Mouse (Mus musculus): ENCODE measurements around the gene Tmem184b. TPM values are rescaled to one million over a fixed set of nuclear protein-coding genes. Genes with fewer than 3 reads are reported as not detected.

The Tmem184b gene
- total RNA-seq (2021): 47.1 and 54.5 TPM in 2 replicates
- long read RNA-seq, partial matches to known transcripts: 4 of 26 reads
- long read RNA-seq, other reads (novel, unspliced or antisense): 19 of 26 reads

DNA sequence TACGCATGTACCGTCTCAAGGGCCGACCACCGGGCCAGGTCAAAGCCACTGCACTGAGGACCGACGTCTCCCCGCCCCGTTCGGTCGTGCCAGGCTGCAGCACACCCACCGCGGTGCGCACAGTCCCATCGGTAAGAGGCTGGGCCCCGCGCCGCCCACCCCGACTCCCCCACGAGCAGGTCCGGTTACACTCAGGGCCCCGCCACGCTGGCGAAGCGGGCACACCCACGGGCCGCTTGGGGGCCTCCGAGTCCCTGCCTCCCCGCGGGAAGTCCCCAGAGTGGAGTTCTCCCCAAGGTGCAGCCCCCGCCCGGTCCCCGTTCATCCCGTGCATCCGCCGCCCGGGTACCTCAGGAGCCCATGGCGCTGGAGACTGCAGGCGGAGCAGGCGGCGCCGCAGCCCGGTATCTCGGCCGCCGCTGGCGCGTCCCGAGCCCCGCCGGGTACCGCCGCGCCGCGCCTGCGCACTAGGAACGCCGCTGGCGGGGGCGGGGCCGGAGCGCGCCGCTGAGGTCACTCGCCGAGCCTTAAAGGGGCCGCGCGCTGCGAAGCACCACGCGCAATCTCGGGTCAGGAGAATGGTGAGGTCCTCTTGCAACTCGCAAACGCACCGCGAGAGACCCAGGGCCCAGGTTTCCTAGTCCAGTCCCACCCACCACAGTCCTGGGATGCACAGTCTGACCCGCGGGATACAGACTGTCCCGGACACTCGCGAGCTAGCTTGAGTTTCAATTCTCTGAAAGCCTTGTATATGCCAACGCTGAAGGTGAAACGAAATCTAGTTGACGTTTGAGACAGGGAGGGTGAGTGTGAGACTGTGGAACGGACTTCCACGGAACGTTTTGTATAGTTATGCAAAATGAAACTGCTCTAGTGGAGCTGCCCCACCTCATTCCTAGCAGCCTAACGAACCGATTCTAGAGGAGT lies at the start of gene Tmem184b:
Tmem184b (minus strand) TSS at position 734 of the 927 bp plus-strand sequence.
- DNase-seq: peak; percentile 90

DNA sequence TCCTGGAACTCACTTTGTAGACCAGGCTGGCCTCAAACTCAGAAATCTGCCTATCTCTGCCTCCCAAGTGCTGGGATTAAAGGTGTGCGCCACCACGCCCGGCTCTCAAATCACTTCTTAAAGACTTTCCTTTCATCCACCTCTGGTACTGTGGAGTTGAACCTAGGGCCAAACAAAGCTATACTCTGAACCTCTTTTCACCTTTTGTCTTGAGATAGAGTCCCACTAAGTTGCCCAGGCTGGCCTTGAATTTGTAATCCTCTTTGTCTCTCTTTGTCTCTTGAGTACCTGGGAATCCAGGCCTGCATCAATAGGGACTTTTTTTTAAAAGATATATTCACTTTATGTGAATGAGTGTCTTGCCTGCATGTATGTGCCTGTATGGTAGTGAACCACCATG lies 44.7 kb upstream of the Tmem184b start:
- no peak for DNase-seq

DNA sequence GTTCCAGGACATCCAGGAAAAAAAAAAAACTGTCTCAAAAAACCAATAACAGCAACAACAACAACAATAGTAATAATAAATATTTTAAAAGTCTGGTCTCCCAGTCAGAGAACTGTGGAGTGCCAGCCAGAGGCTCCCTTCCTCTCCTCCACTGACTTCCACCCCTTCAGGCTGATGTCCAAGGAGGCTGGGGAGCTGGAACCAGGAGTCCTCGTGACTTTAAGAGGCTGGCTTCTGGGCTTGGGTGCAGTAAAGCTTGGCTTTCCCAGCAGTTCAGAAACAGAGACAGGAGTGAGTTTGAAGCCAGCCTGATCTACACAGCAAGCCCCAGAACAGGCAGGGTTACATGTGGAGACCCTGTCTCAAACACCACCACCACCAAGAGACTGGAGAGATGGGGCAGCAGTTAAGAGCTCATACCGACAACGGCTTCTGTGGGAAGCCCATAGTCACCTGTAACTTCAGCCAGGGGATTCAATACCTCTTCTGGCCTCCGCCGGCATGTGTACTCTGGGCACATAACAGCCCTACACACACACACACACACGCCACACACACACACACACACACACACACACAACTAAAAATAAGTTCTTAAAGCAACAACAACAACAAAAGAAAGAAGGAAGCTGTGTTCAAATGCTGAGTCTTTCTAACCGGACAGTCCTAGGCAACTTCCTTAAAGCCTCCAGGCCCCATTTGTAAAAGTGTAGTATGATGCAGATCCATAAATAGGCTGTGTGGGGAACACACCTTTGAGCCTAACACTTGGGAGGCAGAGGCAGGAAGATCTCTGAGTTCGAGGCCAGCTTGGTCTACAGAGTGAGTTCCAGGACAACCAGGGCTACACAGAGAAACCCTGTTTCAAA lies 42.7 kb upstream of the Tmem184b start:
- DNase-seq: no peak

DNA sequence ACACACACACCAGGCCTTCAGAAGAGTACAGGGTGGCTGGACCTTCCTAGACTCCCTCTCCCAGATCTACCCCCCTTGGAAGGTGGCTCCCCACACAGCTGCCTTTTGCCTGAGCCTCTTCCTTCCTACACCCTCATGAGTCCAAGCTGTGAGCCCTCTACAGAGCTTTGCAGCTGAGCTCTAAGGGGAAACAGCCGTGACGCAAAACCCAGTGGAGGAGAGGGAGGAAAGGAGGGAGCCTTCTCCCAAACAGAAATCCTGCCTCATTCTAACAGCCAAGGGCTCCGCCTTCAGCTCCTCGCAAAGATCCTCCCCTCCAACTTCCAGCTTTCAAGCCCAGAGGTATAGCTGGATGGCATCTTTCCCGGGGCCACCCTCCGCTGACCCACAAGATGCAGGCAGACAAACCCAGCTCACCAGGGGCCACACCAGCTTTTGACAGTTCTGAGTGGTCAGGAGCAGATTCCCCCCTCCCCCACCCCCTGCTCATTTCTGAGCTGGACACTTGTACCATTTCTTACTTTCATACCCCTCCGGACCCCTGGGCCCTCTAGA lies 40.6 kb upstream of the Tmem184b start:
- no peak for DNase-seq

DNA sequence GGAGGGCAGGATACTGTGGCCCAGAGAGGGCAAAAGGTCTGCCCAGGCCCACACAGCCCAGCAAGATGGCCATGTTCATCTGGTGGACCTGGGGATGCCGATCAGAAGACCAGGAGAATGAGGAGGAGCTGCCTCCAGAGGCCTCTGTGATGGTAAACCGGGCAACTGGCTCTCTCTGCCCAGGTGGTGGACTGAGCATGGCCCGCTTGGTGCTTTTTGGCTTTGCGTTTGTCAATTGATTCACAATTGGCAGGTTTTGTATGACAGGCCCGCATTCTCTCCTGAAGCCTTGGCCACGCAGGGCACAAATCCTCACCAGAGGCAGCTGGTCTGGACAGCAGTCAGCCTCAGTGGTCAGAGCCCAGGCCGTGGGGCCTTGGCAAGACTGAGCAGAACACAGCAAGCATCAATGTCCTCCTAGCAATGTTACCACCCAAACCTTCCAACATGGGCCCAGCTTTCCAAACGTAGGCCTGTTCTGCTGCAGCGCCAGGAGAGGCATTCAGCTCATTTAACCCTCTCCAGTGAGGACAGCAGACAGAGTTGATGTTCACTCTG lies 39.7 kb upstream of the Tmem184b start:
- DNase-seq: no peak

DNA sequence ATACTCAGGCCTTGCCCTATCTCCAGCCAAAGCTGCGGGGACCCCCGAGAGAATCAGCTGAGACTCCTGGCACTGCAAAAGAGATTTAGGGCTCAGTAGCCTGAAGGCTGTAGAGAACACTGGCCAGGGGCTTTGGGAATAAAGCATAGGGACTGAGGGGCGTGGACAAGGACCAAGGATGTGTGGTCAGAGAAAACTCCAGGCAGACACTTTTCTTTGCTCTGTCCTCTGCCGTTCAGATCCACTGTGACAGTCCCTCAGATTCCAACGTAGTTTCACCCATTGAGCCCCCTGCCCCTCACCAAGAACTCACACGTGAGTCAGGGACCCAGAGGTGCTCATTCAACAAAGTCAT lies 38.9 kb upstream of the Tmem184b start:
- DNase-seq: no peak

DNA sequence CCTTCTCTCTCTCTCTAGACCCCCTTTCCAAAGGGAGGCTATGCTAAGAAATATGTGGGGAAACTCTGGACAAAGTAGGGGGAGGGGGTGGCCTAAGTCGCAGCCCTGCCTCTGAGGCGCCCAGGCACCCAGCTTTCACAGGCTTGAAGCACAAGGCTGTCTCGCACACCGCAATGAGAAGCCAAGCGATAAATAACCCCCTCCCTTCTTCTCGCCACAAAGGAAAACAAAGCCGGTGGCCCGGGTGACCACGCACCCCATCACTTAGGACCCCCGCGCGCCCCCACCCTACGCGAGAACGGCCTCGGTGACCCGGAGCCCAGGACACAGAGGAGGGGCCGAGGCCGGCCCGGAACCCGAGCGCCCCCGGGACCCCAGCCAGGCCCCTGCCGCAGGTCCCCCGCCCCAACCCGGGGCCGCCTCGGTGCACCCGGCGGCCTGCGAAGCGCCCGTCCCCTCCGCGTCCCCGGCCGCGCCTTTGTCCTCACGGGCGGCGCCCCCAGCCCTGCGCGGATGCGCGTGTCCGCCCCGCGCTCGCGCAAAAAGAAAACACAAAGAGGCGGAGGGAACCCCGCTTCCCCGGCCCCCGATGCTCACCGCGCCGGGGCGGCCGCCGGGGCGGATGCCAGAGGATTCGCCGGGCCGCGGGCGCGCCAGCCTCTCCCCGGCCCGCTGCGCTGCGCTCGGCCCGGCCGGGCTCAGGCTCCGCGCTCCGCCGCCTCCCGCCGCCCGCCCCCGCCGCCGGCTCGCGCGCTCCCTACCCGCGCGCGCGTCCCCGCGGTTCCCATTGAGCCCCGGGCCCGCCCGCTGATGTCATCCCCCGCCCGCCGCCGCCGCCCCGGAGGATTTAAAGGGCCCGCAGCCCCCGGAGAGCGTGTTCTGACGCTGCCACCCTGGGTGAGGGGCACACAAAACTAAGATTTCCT lies 38.2 kb upstream of the Tmem184b start:
- peak; percentile 92 for DNase-seq

DNA sequence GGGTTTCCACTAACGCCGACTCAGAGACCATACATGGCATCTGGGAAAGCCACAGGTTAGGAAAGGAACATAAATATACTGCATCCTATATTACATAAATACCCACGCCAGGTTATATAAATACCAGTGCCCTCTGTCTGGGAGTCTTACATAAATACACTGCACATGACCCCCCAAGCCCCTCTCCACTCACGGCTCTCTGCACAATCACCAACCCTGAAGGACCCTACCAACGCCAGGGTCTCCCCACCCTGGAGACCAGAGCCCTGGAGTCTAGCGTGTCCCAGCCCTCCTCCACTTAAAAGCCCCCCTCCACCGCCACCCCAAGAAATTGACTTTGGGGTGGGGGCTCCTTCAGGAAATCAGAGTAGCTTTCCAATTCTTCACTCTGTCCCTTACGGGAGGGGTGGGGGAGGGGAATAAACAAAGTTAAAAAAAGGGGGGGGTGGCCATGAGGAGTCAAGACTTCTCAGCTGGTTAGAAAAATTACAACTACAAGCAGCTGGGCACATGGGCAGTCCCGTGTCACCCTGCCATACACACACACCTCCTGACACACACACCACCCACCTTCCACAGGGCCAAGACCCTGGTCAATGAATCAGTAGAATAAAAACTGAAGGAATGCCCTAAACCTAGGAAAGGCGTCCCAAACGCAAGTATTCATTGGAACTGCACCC lies 37.4 kb upstream of the Tmem184b start:
- DNase-seq: no peak

DNA sequence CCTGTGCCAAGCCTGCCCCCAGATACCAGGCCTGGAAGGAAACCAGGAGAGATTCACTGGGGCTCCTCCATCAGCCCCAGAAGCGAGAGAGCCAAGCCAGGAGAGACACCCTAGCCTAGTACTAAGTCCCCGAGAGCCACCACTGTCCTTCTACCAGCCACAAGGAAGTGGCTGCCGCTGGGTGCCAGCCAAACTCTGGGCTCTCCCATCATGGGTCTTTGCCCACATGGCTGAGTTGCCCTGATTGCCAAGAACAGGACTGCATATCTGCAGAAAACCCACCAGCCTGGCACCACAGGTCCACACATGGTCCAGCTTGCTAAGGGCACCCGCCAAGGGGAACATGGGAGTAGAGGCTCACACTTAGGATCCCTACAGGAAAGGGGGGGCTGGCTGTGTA lies 36.9 kb upstream of the Tmem184b start:
- peak; percentile 76 for DNase-seq

DNA sequence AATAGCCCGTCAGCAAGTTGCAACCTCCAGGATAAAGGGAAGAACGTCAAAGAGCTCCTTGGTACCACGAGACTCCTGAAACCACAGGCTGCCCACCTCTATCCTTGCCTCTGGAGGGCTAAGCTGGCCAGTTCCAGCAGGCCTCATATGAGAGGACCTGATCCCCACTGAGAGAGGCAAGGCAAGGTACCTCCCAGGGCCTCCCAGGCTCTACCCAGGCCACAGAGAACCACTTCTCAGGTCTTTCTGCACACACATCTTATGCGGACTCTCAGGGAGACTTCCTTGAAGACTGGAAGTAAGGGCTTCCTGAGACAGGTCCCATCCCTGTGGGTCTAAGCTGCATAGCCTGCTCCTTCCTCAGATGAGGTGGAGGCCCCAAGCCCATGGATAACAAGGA lies 36.0 kb upstream of the Tmem184b start:
- DNase-seq: no peak

DNA sequence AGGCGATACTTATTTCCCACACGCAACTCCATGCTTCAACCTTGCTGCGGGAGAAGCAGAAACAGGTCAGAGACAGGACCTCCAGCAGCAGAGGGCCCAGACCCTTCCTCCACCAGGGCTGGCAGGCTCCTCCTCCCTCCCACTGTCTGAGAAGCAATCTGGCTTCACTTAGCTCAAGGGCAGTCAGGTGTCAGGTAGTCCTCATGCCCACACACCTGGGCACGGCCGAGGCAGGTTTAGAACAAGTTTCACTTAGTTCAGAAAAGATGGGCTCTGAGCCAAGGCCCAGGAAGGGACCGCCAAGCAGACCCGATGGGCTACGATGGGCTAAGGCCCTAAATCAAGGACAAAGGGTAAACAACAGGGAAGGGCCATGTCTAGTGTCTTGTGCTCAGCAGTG lies 35.4 kb upstream of the Tmem184b start:
- no peak for DNase-seq

DNA sequence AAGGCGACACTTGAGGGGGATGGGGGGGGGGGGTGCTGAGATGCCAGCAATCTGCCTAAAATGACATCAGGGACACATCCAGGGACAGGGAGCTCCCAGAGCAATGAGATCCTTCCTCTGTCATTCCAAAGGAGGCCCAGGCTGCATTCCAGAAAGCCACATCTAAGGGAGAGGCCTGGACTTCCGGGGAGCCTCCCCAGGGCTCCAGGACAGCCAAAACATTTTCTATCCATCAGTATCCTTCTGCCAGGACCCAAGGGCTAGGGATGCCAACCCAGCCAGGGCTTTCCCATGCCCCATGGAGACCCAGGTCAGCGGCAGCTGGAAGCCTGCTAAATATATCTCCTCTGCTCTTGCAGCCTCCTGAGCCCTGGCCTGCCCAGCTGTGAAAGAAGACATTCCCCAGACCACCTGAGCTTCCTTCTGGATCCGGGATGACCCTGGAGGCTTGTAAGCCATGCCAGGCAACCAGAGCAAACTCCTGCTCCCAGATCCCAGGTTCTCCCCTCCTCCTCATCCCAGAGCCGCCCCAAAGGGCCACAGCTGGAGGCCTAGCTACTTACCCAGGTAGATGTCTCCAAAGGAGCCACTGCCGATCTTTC lies 34.9 kb upstream of the Tmem184b start:
- DNase-seq: no peak

DNA sequence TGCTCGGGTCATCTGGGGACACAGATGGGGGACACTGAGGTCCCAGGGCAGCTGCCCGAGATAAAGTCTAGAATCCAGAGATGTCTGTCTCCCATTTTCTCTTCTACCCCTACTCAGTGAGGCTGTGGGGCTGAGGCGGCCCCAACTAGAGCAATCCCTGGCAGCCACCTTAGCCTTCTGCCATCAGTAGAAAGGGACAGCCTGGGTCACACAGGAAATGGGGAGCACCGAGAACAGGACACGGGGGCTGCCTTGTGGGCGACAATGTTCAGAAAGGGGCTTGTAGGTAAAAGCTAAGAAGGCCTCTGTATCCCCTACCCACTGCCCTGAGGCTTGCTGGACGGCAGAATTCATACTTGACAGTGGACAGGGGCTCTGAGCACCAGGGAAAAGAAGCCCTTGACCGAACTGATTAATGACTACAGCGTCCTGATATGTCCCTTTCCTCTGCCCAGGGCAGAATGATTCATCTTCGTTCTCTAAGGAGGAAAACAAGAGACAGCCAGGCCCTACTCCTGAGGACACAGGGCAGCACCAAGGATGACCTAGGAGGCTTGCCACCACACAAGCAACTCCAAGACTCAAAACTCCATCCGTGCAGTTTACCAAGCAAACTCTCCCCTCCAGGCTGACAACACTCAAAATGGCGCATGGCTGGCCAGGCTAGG lies 34.3 kb upstream of the Tmem184b start:
- DNase-seq: no peak

DNA sequence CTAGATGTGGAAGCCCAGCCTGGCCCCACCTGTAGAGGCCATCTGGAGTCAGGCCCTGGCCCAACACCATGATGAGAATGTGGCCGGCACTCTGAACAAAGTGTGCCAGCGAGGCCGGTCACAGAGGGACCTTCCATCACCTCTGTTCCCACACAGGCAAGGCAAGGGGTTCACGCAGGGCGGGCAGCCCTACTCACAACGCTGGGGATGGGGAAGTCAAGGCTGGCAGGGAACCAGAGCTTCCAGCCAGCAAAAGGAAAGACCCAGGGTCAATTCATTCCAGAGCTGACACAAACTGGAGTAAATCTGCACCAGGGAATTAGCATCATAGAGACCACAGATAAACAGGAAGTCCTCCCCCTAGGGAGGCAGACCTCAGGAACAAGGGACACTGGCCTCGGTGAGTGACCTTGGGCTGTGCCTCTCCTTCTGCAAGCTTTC lies 33.1 kb upstream of the Tmem184b start:
- DNase-seq: no peak

DNA sequence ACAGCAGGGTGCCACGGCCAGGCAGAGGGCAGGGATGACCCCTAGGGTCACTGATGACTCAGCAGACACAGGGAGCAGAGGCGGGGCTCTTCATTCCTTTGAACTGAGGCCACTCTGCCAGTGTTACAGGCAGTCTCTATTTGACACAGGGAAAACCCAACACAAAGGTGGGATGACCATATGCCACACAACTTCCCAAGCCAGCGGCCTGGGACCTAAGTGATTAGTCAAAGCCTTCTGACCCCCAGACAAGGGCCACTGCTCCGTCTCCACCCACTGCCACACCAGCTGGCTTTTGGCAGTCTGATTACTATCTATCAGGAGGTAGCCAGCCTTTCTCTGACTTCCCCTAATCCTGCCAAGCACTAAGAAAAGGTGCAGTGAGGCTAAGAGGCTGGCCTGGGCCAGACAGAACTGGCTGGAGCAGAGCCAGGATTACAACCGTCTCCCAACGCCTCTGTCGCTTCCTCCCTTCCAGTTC lies 31.9 kb upstream of the Tmem184b start:
- peak; percentile 69 for DNase-seq

DNA sequence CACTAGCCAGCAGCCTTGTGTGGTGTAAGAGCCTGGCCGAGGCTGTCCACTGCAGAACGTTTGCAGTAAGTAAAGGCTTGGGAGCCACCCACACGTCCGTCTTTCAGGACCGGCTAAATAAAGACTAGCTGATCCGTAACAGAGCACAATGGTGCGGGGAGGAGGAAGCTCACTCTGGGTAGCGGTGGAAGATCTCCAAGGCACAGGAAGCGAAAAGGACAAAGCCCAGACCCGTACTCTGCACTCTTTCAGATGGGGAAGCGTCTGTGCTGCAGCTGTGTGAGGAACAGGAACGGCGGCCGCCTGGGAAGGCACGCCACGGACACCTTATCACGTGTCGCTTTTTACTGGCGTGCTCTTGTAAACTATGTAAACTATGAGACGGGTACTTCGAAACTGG lies 29.5 kb upstream of the Tmem184b start:
- DNase-seq: no peak

DNA sequence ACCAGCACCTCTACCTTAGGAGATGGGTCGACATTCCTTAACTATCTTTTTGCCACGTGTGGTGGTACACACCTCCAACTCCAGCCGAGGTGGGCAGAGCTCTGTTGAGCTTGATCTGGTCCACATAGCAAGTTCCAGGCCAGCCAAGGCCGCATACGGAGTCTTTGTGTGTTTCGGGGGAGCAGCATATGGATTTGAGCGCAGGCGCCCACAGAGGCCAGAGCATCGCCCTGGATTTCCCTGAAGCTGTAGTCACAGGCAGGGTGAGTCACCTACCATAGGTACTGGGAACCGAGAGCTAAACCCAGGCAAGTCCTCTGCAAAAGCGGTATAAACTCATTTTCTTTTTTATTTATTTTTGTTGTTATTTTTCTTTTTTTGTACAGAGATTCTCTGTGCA lies 29.0 kb upstream of the Tmem184b start:
- DNase-seq: no peak

DNA sequence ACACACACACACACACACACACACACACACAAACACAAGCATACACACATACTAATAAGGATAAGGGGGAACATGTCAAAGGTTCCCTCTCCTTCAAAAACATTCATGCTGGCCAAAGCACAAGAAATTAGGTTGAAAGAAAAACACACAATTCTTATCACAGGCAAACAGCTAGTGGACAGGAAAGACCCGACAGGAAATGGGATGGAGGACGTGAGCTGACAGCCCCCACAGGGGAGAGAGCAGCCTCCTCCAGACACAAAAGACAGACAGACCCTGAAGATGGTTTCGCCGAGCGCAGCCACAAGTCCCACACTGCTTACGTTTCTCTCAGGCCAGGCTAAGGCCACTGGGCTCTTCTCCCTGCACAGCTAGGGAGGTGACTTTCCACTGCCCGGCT lies 28.6 kb upstream of the Tmem184b start:
- no peak for DNase-seq

DNA sequence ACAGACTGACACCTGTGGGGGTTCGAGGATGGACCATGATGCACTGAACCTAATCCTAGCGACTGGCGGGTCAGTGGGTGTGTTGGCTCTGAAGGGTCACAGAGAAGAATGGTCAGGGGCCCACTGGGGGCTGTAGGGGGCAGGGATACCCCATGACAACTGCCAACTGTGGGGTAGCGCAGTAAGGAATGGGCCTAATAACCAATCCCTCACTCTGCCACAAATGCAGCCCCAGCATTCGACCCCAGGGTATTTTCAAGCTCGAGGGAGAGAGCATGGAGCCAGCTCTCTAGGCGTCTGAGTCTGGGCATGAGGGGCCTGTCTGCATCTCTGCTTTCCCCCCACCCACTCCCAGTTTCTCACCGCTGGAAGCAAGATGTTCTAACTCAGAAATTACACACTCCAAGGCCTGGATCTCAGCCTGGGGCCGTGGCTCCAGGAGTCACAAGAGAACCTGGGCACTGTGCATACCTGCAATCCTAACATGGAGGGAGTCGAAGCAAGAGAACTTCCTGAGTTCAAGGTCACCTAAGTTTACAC lies 27.2 kb upstream of the Tmem184b start:
- DNase-seq: no peak

Measured in adrenal gland, postnatal 25 days (tissue).